Mouse (Mus musculus) hindbrain, embryonic 10.5 days (tissue): ENCODE results near the gene Nnmt. TPM values are rescaled to one million over a fixed set of nuclear protein-coding genes. Genes with fewer than 3 reads are reported as not detected.

ENCODE experiments used
- DNase-seq: peaks from one replicate; pipeline ENCODE4 v3.0.0-alpha.2; 2017; ENCODE audit warnings: low spot score
- H3K27ac ChIP-seq: fragments of 300-500 bp; sonication (generic); 2 replicates; pipeline ENCODE4 v1.5.1; 2016; ENCODE audit warnings: mild to moderate bottlenecking, moderate library complexity
- H3K27me3 ChIP-seq: fragments of 300-500 bp; sonication (generic); 2 replicates; pipeline ENCODE4 v1.6.1; 2016; ENCODE audit warnings: mild to moderate bottlenecking; ENCODE audit not compliant: poor library complexity, insufficient read depth, severe bottlenecking
- H3K36me3 ChIP-seq: fragments of 300-500 bp; sonication (generic); 2 replicates; pipeline ENCODE4 v1.6.1; 2016; ENCODE audit warnings: mild to moderate bottlenecking, moderate library complexity
- H3K4me1 ChIP-seq: fragments of 300-500 bp; sonication (generic); replicated peaks from 2 replicates; pipeline ENCODE4 v1.6.1; 2016; ENCODE audit warnings: mild to moderate bottlenecking
- H3K4me3 ChIP-seq: fragments of 300-500 bp; sonication (generic); 2 replicates; pipeline ENCODE4 v1.5.1; 2016; ENCODE audit warnings: mild to moderate bottlenecking, moderate library complexity
- H3K9me3 ChIP-seq: fragments of 300-500 bp; sonication (generic); 2 replicates; pipeline ENCODE4 v1.6.1; 2016; ENCODE audit warnings: mild to moderate bottlenecking, moderate library complexity
- WGBS: fragments of 180-500 bp; shearing (Covaris S2); methylation state at CpG from one replicate; pipeline ENCODE4 v1.1.7; 2016; 5-methylcytosine and 5-hydroxymethylcytosine counted together
- polyA plus RNA-seq: library from polyadenylated mRNA; unstranded; fragments of >200 nt; fragmentation: Nextera tagmentation; extraction: Ambion mirVana; gene quantifications from 2 replicates; pipeline ENCODE4 v1.2.1, GENCODE M21; 2016

The Nnmt gene
- polyA plus RNA-seq, 1 experiment from 2014 or later, result 0.97 TPM

GRCm38 (mm10) chr9:48590606-48591005 lies 14.3 kb downstream of the Nnmt start:
- no peak overlapping the region for H3K4me3 ChIP-seq
- H3K9me3 ChIP-seq, result no peaks in the 10 kb centered on the region
- no peak for DNase-seq
- peaks cover 2% of the 10 kb centered on the region; the same call in 1 of the 2 replicates for H3K27me3 ChIP-seq
- H3K27ac ChIP-seq, result no peak overlapping the region
- peaks cover 4% of the 10 kb centered on the region; the same call in 1 of the 2 replicates for H3K4me1 ChIP-seq
- 88% methylated on average over 4 of the region's 4 CpGs for WGBS
- H3K36me3 ChIP-seq, result no peaks in the 10 kb centered on the region

- Histone ChIP-seq H3K36me3 (no peaks in the 10 kb centered on the region), H3K27ac (no peak overlapping the region), H3K27me3 (no peaks in the 10 kb centered on the region), H3K9me3 (no peaks in the 10 kb centered on the region), H3K4me3 (no peak overlapping the region), H3K4me1 (peaks cover 4% of the 10 kb centered on the region; the same call in 1 of the 2 replicates)
- DNase-seq, result peak; percentile 59
- WGBS, result 8% methylated on average over 4 of the region's 4 CpGs
Observed at GRCm38 (mm10) chr9:48586332-48586731, 18.6 kb downstream of the Nnmt start.

GRCm38 (mm10) chr9:48580808-48581207 lies 24.1 kb downstream of the Nnmt start:
- no peak for DNase-seq
- H3K9me3 ChIP-seq, result no peaks in the 10 kb centered on the region
- H3K4me1 ChIP-seq, result no peaks in the 10 kb centered on the region
- H3K4me3 ChIP-seq, result no peak overlapping the region
- H3K27ac ChIP-seq, result no peak overlapping the region
- no peaks in the 10 kb centered on the region for H3K27me3 ChIP-seq
- H3K36me3 ChIP-seq, result no peaks in the 10 kb centered on the region
- WGBS, result 82% methylated on average over 1 of the region's 1 CpGs

- no peak for DNase-seq
- 89% methylated on average over 5 of the region's 5 CpGs for WGBS
Observed at GRCm38 (mm10) chr9:48562388-48562787, 42.6 kb downstream of the Nnmt start.

GRCm38 (mm10) chr9:48559482-48560139 lies 45.3 kb downstream of the Nnmt start:
- Histone ChIP-seq H3K27me3 (peaks cover 4% of the 10 kb centered on the region; the same call in 1 of the 2 replicates), H3K36me3 (no peaks in the 10 kb centered on the region), H3K27ac (no peak overlapping the region), H3K4me1 (no peaks in the 10 kb centered on the region), H3K4me3 (no peak overlapping the region), H3K9me3 (no peaks in the 10 kb centered on the region)
- WGBS, result 36% methylated on average over 4 of the region's 4 CpGs
- DNase-seq, result peak; percentile 18

More at GRCm38 (mm10) chr9:48562388-48562787, 42.6 kb downstream of the Nnmt start:
- H3K4me1 ChIP-seq, result no peaks in the 10 kb centered on the region
- no peaks in the 10 kb centered on the region for H3K9me3 ChIP-seq
- no peaks in the 10 kb centered on the region for H3K36me3 ChIP-seq
- no peak overlapping the region for H3K4me3 ChIP-seq
- no peak overlapping the region for H3K27ac ChIP-seq
- H3K27me3 ChIP-seq, result peaks cover 4% of the 10 kb centered on the region; the same call in 1 of the 2 replicates

- no peak for DNase-seq
- peaks cover 4% of the 10 kb centered on the region; the same call in 1 of the 2 replicates for H3K27me3 ChIP-seq
- no peaks in the 10 kb centered on the region for H3K9me3 ChIP-seq
- no peak overlapping the region for H3K4me3 ChIP-seq
- H3K4me1 ChIP-seq, result no peaks in the 10 kb centered on the region
- 79% methylated on average over 4 of the region's 4 CpGs for WGBS
- H3K27ac ChIP-seq, result no peak overlapping the region
- H3K36me3 ChIP-seq, result no peaks in the 10 kb centered on the region
Observed at GRCm38 (mm10) chr9:48558637-48559036, 46.3 kb downstream of the Nnmt start.

- WGBS, result 79% methylated on average over 2 of the region's 2 CpGs
- Histone ChIP-seq H3K36me3 (no peaks in the 10 kb centered on the region), H3K4me3 (no peak overlapping the region), H3K27ac (no peak overlapping the region), H3K9me3 (no peaks in the 10 kb centered on the region), H3K27me3 (no peaks in the 10 kb centered on the region), H3K4me1 (no peaks in the 10 kb centered on the region)
- no peak for DNase-seq
Observed at GRCm38 (mm10) chr9:48549056-48549455, 55.9 kb downstream of the Nnmt start.

- H3K4me1 ChIP-seq, result no peaks in the 10 kb centered on the region
- no peaks in the 10 kb centered on the region for H3K36me3 ChIP-seq
- H3K27me3 ChIP-seq, result no peaks in the 10 kb centered on the region
- no peak overlapping the region for H3K4me3 ChIP-seq
- H3K9me3 ChIP-seq, result peaks cover 7% of the 10 kb centered on the region
- no peak overlapping the region for H3K27ac ChIP-seq
- DNase-seq, result no peak
Observed at GRCm38 (mm10) chr9:48547233-48547632, 57.7 kb downstream of the Nnmt start.

Other genes starting within 250 kb of the Nnmt start
- 99.2 and 112 TPM in 2 replicates for gene Rexo2, start 124.5 kb downstream of the Nnmt start, polyA plus RNA-seq
- gene Rbm7, start 109.9 kb downstream of the Nnmt start, polyA plus RNA-seq, result 101 and 110 TPM in 2 replicates
- 31.2 and 41.3 TPM in 2 replicates for gene Gm5617, start 109.7 kb downstream of the Nnmt start, polyA plus RNA-seq
- gene Zbtb16, start 231.1 kb upstream of the Nnmt start, polyA plus RNA-seq, result 22.6 and 35.6 TPM in 2 replicates